Mouse (Mus musculus) forebrain, embryonic 10.5 days (tissue): ENCODE results near the gene Hist1h3e. TPM values are rescaled to one million over a fixed set of nuclear protein-coding genes. Genes with fewer than 3 reads are reported as not detected.
A peak's percentile ranks its signal among the peaks of the same experiment; 100 is the strongest.
"Not testable (repeated sequence)": the region's sequence is repeated elsewhere in the genome, so short reads cannot be mapped to it uniquely, and the experiment has no call there.

Experiments
- DNase-seq: peaks from one replicate; pipeline ENCODE4 v3.0.0-alpha.2; 2017; ENCODE audit warnings: low spot score; ENCODE audit errors: extremely low spot score
- H3K27ac ChIP-seq: fragments of 300-500 bp; sonication (generic); 2 replicates; pipeline ENCODE4 v1.5.1; 2016; ENCODE audit warnings: mild to moderate bottlenecking
- H3K27me3 ChIP-seq: fragments of 300-500 bp; sonication (generic); 2 replicates; pipeline ENCODE4 v1.6.1; 2016; ENCODE audit warnings: mild to moderate bottlenecking; ENCODE audit not compliant: poor library complexity, severe bottlenecking
- H3K36me3 ChIP-seq: fragments of 300-500 bp; sonication (generic); replicated peaks from 2 replicates; pipeline ENCODE4 v1.6.1; 2016; ENCODE audit warnings: mild to moderate bottlenecking, moderate library complexity
- H3K4me1 ChIP-seq: fragments of 300-500 bp; sonication (generic); 2 replicates; pipeline ENCODE4 v1.6.1; 2016
- H3K4me3 ChIP-seq: fragments of 300-500 bp; sonication (generic); 2 replicates; pipeline ENCODE4 v1.5.1; 2016; ENCODE audit warnings: mild to moderate bottlenecking, moderate library complexity
- H3K9me3 ChIP-seq: fragments of 300-500 bp; sonication (generic); 2 replicates; pipeline ENCODE4 v1.6.1; 2016; ENCODE audit warnings: mild to moderate bottlenecking, moderate library complexity
- WGBS: fragments of 180-500 bp; shearing (Covaris S2); methylation state at CpG from one replicate; pipeline ENCODE4 v1.1.7; 2016; 5-methylcytosine and 5-hydroxymethylcytosine counted together
- polyA plus RNA-seq: library from polyadenylated mRNA; unstranded; fragments of >200 nt; fragmentation: Nextera tagmentation; extraction: Ambion mirVana; gene quantifications from 2 replicates; pipeline ENCODE4 v1.2.1, GENCODE M21; 2016

Gene Hist1h3e
- polyA plus RNA-seq, 1 experiment from 2014 or later: 6.1 TPM

DNA sequence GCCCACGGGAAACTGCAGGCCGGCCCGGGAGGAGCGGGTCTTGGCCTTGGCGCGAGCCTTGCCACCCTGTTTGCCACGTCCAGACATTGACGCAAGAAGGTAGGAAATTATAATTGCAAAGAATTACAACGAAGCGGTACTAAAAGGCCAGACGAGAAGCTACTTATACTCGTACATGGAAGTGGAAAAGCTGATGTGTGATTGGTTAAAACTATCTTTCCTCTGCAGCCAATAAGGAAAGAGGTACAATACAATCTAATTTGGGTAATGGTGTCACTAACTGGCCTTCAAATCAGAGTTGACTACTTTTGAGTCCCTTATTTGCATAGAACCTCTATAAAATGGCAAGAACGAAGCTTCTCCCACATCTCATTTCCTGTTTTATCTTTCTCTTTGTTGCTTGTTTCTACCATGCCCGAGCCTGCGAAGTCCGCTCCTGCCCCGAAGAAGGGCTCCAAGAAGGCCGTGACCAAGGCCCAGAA, 8.9 kb upstream of the Hist1h3e start, which contains the start of the genes Hist1h2ae and Hist1h2bg:
Hist1h2ae (minus strand) TSS at position 199 of the 482 bp plus-strand sequence.
Hist1h2bg (plus strand) TSS at position 375 of the 482 bp plus-strand sequence.
- Histone ChIP-seq H3K9me3 (no peaks in the 10 kb centered on the region), H3K36me3 (no peaks in the 10 kb centered on the region)
- WGBS: under 1% methylated on average over 18 of the region's 18 CpGs

DNA sequence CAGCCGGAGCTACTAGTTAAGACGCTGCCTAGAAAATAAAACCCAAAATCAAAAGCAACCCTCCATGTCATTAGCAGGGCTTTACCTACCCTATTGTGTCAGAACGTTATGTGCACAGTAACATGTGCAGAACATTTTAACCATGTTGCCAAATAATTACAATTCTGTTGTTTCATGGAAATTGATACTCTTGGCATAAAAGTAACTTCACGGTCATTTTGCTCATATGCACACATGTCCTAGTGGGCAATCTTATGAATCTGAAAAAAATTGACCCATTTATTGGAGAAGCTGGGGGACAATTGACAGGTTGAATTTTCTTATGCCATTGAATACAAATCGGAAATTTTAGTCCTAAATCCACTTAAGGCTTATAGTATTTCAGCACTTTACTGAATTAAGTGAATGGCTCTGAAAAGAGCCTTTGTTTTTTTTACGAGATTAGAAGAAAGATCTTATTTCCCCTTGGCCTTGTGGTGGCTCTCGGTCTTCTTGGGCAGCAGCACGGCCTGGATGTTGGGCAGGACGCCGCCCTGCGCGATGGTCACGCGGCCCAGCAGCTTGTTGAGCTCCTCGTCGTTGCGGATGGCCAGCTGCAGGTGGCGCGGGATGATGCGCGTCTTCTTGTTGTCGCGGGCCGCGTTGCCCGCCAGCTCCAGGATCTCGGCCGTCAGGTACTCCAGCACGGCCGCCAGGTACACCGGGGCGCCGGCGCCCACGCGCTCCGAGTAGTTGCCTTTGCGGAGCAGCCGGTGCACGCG, 8.3 kb upstream of the Hist1h3e start:
- WGBS: 2% methylated on average over 22 of the region's 41 CpGs
- Histone ChIP-seq H3K27ac (peak overlapping the region; percentile 98), H3K4me1 (peaks cover 26% of the 10 kb centered on the region), H3K4me3 (peak overlapping the region; percentile 55)
- H3K27me3 ChIP-seq, H3K9me3 ChIP-seq, DNase-seq, H3K36me3 ChIP-seq: not testable (repeated sequence)

More for the DNA sequence above, 8.9 kb upstream of the Hist1h3e start, which contains the start of the genes Hist1h2ae and Hist1h2bg:
- H3K27ac ChIP-seq: peak within 1 kb of the TSS; percentile 98
- peak; percentile 72 for DNase-seq
- peaks cover 27% of the 10 kb centered on the region for H3K4me1 ChIP-seq
- H3K4me3 ChIP-seq: peak within 1 kb of the TSS; percentile 55
- H3K27me3 ChIP-seq: no peaks in the 10 kb centered on the region

GRCm38 (mm10) chr13:23564482-23564881, 2.3 kb upstream of the Hist1h3e start:
- Histone ChIP-seq H3K27ac (peak overlapping the region; percentile 98), H3K4me3 (no peak overlapping the region), H3K27me3 (no peaks in the 10 kb centered on the region), H3K4me1 (peaks cover 10% of the 10 kb centered on the region), H3K36me3 (no peaks in the 10 kb centered on the region), H3K9me3 (no peaks in the 10 kb centered on the region)
- DNase-seq: no peak
- 92% methylated on average over 2 of the region's 2 CpGs for WGBS

DNA sequence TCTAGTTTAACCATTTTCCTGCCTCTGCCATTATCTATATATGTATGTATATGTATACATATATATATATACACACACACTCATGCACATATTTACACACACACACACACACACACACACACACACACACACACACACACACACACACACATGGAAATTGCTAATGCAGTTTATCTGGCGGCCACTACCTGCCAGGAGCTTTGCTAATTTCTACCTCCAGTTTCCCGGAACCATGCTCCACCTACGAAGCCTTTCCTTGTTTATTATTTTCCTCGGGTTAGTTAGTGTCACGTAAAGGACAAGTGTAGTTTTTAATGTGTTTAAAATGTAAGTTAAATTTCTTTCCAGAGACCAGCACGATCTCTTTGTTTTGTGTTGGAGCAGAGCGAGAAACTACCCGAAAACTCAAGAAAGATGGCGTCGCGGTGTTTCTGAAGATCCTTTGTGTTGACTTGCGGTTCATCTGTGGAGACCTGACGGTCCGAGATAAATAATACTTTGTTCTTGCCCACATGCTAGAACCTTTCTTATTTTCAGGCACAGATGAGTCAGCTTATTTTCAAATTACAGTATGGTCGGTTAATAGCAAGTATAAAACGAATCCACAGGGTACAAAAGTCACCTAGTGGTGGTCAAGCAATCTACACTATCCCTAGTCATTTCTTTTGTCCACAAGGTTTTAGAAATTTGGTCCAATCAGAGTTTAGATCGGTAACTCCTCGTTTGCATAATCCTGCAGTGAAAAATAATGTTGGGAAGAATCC, 712 bp upstream of the Hist1h3e start:
- Histone ChIP-seq H3K9me3 (no peaks in the 10 kb centered on the region), H3K4me3 (peak overlapping the region; percentile 54), H3K4me1 (peaks cover 9% of the 10 kb centered on the region; the same call in 1 of the 2 replicates), H3K27me3 (no peaks in the 10 kb centered on the region), H3K36me3 (no peaks in the 10 kb centered on the region), H3K27ac (peak overlapping the region; percentile 98)
- peak; percentile 50 for DNase-seq
- 3% methylated on average over 18 of the region's 18 CpGs for WGBS

- H3K27ac ChIP-seq: peak overlapping the region; percentile 98
- not testable (repeated sequence) for H3K27me3 ChIP-seq, H3K36me3 ChIP-seq, DNase-seq, H3K9me3 ChIP-seq
- WGBS: 0% methylated on average over 2 of the region's 5 CpGs
- peaks cover 16% of the 10 kb centered on the region for H3K4me1 ChIP-seq
- H3K4me3 ChIP-seq: peak overlapping the region; percentile 54
Observed at GRCm38 (mm10) chr13:23561531-23561882, 662 bp downstream of the Hist1h3e start.

DNA sequence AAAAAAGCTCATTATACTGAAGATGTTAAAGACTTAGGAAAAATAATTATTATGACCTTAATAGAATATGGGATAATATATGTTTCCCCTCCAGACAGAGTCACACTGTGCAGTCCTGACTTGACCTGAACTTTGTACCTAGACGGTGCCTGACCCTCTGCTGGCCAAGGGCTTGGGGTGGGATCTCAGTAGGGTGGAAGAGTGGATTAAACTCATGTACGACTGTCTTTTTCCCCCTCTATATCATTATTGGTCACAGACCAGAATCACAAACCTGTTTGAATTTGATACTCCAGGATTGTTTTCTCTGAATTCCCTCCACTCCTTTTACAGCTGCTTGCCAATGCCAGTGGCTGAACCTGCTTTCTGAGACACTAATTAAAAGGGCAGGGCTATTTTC, 1.5 kb downstream of the Hist1h3e start:
- not testable (repeated sequence) for H3K27me3 ChIP-seq, H3K9me3 ChIP-seq, H3K36me3 ChIP-seq
- Histone ChIP-seq H3K4me3 (peak overlapping the region; percentile 30; the same call in 1 of the 2 replicates), H3K27ac (peak overlapping the region; percentile 82), H3K4me1 (peaks cover 18% of the 10 kb centered on the region)
- DNase-seq: peak; percentile 33
- 15% methylated on average over 2 of the region's 2 CpGs for WGBS

GRCm38 (mm10) chr13:23556906-23557305, 5.3 kb downstream of the Hist1h3e start:
- Histone ChIP-seq H3K36me3 (no peaks in the 10 kb centered on the region), H3K4me3 (peak overlapping the region; percentile 70), H3K9me3 (no peaks in the 10 kb centered on the region), H3K27me3 (no peaks in the 10 kb centered on the region), H3K4me1 (peaks cover 32% of the 10 kb centered on the region), H3K27ac (peak overlapping the region; percentile 98)
- DNase-seq: no peak
- 77% methylated on average over 3 of the region's 3 CpGs for WGBS

DNA sequence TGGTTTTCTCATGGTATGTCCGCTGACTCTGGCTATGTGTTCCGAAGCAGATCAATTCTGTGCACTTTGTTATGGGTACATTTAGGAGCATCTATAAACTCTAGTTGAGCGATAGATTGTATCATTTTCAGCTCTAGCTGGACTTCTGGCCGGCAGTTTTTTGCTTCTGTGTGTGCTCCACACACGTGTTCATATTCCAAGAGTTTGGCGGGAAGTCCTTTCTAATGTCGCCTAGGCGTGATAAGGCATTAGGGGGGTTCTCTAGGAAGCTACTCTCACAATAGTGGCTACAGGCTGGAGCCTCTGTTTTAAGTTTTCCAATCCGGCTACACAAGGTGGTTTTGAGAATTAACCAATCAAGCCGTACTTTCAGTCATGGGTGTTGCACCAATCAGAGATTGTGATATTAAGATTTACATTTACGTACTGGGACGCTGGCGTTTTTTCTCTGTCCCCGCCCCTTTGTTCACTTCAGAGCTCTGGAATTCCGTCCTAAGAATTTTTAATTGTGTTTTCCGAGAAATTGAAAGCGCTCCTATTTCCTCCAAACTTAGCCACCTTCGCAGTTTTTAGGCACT, 6.2 kb downstream of the Hist1h3e start:
- H3K9me3 ChIP-seq: no peaks in the 10 kb centered on the region
- H3K27ac ChIP-seq: peak overlapping the region; percentile 98
- peaks cover 36% of the 10 kb centered on the region for H3K4me1 ChIP-seq
- under 1% methylated on average over 18 of the region's 18 CpGs for WGBS
- no peaks in the 10 kb centered on the region for H3K27me3 ChIP-seq
- H3K36me3 ChIP-seq: no peaks in the 10 kb centered on the region
- H3K4me3 ChIP-seq: peak overlapping the region; percentile 70
- peak; percentile 80 for DNase-seq

- Histone ChIP-seq H3K27me3 (no peaks in the 10 kb centered on the region), H3K9me3 (no peaks in the 10 kb centered on the region)
- under 1% methylated on average over 54 of the region's 54 CpGs for WGBS
Observed at GRCm38 (mm10) chr13:23554925-23555838, 7.0 kb downstream of the Hist1h3e start.

DNA sequence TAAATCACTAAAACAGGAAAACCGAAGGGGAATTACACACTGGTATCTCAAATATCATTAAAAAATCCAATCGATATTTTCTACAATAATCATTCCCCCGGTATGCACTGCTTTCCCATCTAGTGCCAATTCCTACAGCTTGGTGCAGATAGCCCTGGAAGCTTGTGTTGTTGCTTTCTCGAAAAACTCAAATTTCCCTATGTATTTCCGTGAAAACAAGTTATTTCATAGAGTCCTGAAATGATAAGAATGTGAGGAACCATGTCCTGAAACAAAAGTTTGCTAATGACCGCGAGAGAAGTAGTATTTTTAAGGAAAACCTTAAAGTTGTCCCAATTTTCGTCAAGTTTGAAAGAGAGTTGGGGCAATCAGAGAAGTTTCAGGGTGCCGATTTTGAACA, 7.8 kb downstream of the Hist1h3e start:
- Histone ChIP-seq H3K36me3 (no peaks in the 10 kb centered on the region), H3K27ac (peak overlapping the region; percentile 98), H3K4me1 (peaks cover 45% of the 10 kb centered on the region), H3K9me3 (no peaks in the 10 kb centered on the region), H3K27me3 (no peaks in the 10 kb centered on the region), H3K4me3 (peak overlapping the region; percentile 70)
- DNase-seq: no peak
- 28% methylated on average over 9 of the region's 9 CpGs for WGBS

More at GRCm38 (mm10) chr13:23554925-23555838, 7.0 kb downstream of the Hist1h3e start:
- H3K4me3 ChIP-seq: peak overlapping the region; percentile 70
- peaks cover 44% of the 10 kb centered on the region for H3K4me1 ChIP-seq
- peak overlapping the region; percentile 98 for H3K27ac ChIP-seq
- peak; percentile 89 for DNase-seq
- no peaks in the 10 kb centered on the region for H3K36me3 ChIP-seq

- DNase-seq: no peak
- H3K4me3 ChIP-seq: peak within 1 kb of the TSS; percentile 70; the same call in 1 of the 2 replicates
- no peaks in the 10 kb centered on the region for H3K9me3 ChIP-seq
- H3K27me3 ChIP-seq: no peaks in the 10 kb centered on the region
- peak within 1 kb of the TSS; percentile 98 for H3K27ac ChIP-seq
- peaks cover 50% of the 10 kb centered on the region for H3K4me1 ChIP-seq
- no peaks in the 10 kb centered on the region for H3K36me3 ChIP-seq
Observed at GRCm38 (mm10) chr13:23552962-23553361, 9.2 kb downstream of the Hist1h3e start, which contains the start of gene Hist1h1d. Gene Hist1h1d, plus strand, starts transcription at chr13:23553262.
